ENCODE assay signal across 8 mouse cellular contexts in genomic region chr17:71598659-71599554, GRCm38 (mm10). TPM values are rescaled to one million over a fixed set of nuclear protein-coding genes. Genes with fewer than 3 reads are reported as not detected.
DNase-seq lines count a peak whose midpoint lies in the region; ATAC-seq lines count a peak whose summit lies in the region.

No protein-coding gene starts in this region.

- peak overlapping the region; percentile 81 for H3K27ac ChIP-seq in brown adipose tissue, adult 24 weeks (replicated peaks; ENCODE audit: low read depth, low read length)
- peak overlapping the region; percentile 61 for H3K27ac ChIP-seq in heart, embryonic 13.5 days (replicated peaks)
- peak overlapping the region; percentile 81 for H3K27ac ChIP-seq in liver, embryonic 12.5 days
- peak overlapping the region; percentile 61 for H3K27ac ChIP-seq in stomach, embryonic 15.5 days

- H3K4me2 ChIP-seq in heart, embryonic 13.5 days, result peak overlapping the region; percentile 91
- H3K4me2 ChIP-seq in liver, embryonic 12.5 days, result peak overlapping the region; percentile 84
- H3K4me2 ChIP-seq in stomach, embryonic 15.5 days, result peak overlapping the region; percentile 80

- WGBS in heart, embryonic 13.5 days, result 4% methylated on average over 42 of the region's 42 CpGs
- WGBS in liver, embryonic 12.5 days (ENCODE audit: insufficient replicate concordance), result 4% methylated on average over 42 of the region's 42 CpGs
- 5% methylated on average over 42 of the region's 42 CpGs for WGBS in stomach, embryonic 15.5 days

- peaks cover 9% of the 10 kb centered on the region; the same call in 1 of the 2 replicates for H3K4me1 ChIP-seq in brown adipose tissue, adult 24 weeks (ENCODE audit: control insufficient read depth, insufficient read depth, insufficient read length, low read length)
- H3K4me1 ChIP-seq in heart, embryonic 13.5 days, result peaks cover 25% of the 10 kb centered on the region
- H3K4me1 ChIP-seq in liver, embryonic 12.5 days, result peaks cover 33% of the 10 kb centered on the region
- no peaks in the 10 kb centered on the region for H3K4me1 ChIP-seq in stomach, embryonic 15.5 days

- no peaks in the 10 kb centered on the region for H3K36me3 ChIP-seq in heart, embryonic 13.5 days
- H3K36me3 ChIP-seq in liver, embryonic 12.5 days, result peaks cover 3% of the 10 kb centered on the region; the same call in 1 of the 2 replicates
- H3K36me3 ChIP-seq in stomach, embryonic 15.5 days, result no peaks in the 10 kb centered on the region

- peak overlapping the region; percentile 80 for H3K4me3 ChIP-seq in brown adipose tissue, adult 24 weeks (ENCODE audit: insufficient read depth, low read depth, low read length)
- H3K4me3 ChIP-seq in heart, embryonic 13.5 days, result peak overlapping the region; percentile 71
- peak overlapping the region; percentile 82 for H3K4me3 ChIP-seq in liver, embryonic 12.5 days
- peak overlapping the region; percentile 55 for H3K4me3 ChIP-seq in stomach, embryonic 15.5 days (replicated peaks)

- peak; percentile 89 for ATAC-seq in heart, embryonic 13.5 days (ENCODE audit: extremely low read depth, insufficient number of reproducible peaks, low FRiP score, low TSS enrichment)
- peak; percentile 97 for ATAC-seq in liver, embryonic 12.5 days
- peak; percentile 97 for ATAC-seq in stomach, embryonic 15.5 days (ENCODE audit: insufficient read depth, low FRiP score, low read depth)

- peaks cover 17% of the 10 kb centered on the region for H3K27me3 ChIP-seq in heart, embryonic 13.5 days (replicated peaks)
- H3K27me3 ChIP-seq in liver, embryonic 12.5 days (replicated peaks), result peaks cover 18% of the 10 kb centered on the region
- no peaks in the 10 kb centered on the region for H3K27me3 ChIP-seq in stomach, embryonic 15.5 days (replicated peaks)

- H3K9ac ChIP-seq in heart, embryonic 13.5 days, result peak overlapping the region; percentile 86
- H3K9ac ChIP-seq in liver, embryonic 12.5 days, result peak overlapping the region; percentile 83
- H3K9ac ChIP-seq in stomach, embryonic 15.5 days, result peak overlapping the region; percentile 45; the same call in 1 of the 2 replicates

- no peaks in the 10 kb centered on the region for H3K9me3 ChIP-seq in heart, embryonic 13.5 days
- no peaks in the 10 kb centered on the region for H3K9me3 ChIP-seq in liver, embryonic 12.5 days (replicated peaks)
- H3K9me3 ChIP-seq in stomach, embryonic 15.5 days, result no peaks in the 10 kb centered on the region

- DNase-seq in CD4-positive, CD25-positive, alpha-beta regulatory T cell, adult 2 months (ENCODE audit: low read depth, low spot score), result peak; percentile 94
- DNase-seq in fat pad, adult 2 months (ENCODE audit: extremely low read depth, low read depth, low spot score), result peak; percentile 52
- DNase-seq in kidney, postnatal 10 days, result peak; percentile 92
- peak; percentile 88 to 91 for DNase-seq in natural killer cell, adult 2 months (ENCODE audit: low spot score in 2 of 2)

RNA-seq across cellular contexts. Expression of gene Wdr43, which starts 16.8 kb away (rescaled TPM):
- polyA plus RNA-seq in brown adipose tissue, adult 24 weeks (2012; ENCODE audit: insufficient read depth, insufficient read length, missing spikeins), result 11.9 and 16.5 TPM in 2 replicates
- polyA plus RNA-seq in heart, embryonic 13.5 days (2015; fragmentation: Nextera tagmentation; extraction: Ambion mirVana), result 42.0 and 43.0 TPM in 2 replicates
- polyA plus RNA-seq in liver, embryonic 12.5 days (2016; fragmentation: Nextera tagmentation; extraction: Ambion mirVana), result 86.3 and 88.7 TPM in 2 replicates
- polyA plus RNA-seq in stomach, embryonic 15.5 days (2015; fragmentation: Nextera tagmentation; extraction: Ambion mirVana), result 74.6 and 76.4 TPM in 2 replicates

RNA-seq across cellular contexts. Expression of gene Spdya, which starts 47.0 kb away (rescaled TPM):
- not detected in 2 replicates for polyA plus RNA-seq in brown adipose tissue, adult 24 weeks (2012; ENCODE audit: insufficient read depth, insufficient read length, missing spikeins)
- polyA plus RNA-seq in heart, embryonic 13.5 days (2015; fragmentation: Nextera tagmentation; extraction: Ambion mirVana), result 0.25 and 0.32 TPM in 2 replicates
- polyA plus RNA-seq in liver, embryonic 12.5 days (2016; fragmentation: Nextera tagmentation; extraction: Ambion mirVana), result 0.21 and 0.37 TPM in 2 replicates
- 0.72 and 0.78 TPM in 2 replicates for polyA plus RNA-seq in stomach, embryonic 15.5 days (2015; fragmentation: Nextera tagmentation; extraction: Ambion mirVana)

Comparison
In these comparisons a context has a peak if more than half of its experiments do, and no peak if none do; other contexts are left out.
1. Peak in every context shown above with its lines: DNase-seq, ATAC-seq, H3K4me3 ChIP-seq and H3K27ac ChIP-seq.